In the genomic region with DNA sequence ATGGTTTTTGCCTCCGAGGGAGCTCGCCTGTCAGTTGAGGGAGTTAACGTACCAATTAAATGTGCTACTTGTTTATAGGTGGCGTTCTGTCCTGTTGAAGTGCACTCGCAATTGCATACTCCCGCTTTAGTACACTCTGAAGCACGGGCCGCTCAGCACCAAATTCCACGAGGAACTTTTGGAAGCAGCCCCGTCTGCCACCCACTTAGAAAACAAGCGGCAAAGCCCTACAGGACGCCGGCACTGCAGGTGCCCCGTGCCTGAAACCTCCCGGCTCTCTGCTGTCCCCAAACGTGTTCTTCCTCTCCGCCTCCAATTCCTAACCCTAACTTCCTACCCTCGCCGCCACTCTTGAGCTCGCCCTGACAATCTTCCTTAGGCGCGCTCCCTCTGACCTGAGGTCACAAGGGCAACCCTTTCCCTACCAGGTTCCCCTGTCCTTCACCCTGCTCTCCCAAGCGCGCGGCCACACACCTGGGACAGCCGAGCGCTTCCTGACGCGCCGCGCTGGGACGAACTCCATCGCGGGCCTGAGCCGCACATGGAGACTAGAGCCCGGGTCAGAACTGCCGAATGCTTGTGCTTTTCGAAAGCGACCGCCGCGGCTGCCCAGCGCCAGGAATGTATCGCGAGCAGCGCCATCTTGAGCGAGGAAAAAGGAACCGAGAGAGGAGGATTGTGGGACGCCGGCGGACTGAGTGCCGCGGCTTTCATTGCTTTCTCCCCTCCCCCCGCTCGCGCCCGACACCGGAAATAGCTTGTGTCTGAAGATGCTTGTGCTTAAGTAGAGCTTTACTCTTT, we compare ENCODE assay signal across 8 mouse cellular contexts. TPM values are rescaled to one million over a fixed set of nuclear protein-coding genes. Genes with fewer than 3 reads are reported as not detected.
DNase-seq lines count a peak whose midpoint lies in the region; ATAC-seq and TF ChIP-seq lines count a peak whose summit lies in the region.

A gene (minus strand): TSS at position 674 of the 801 bp plus-strand sequence.

- TF ChIP-seq EP300 in stomach, postnatal 0 days (optimal IDR thresholded peaks at IDR 0.05), result peak; percentile 39

- peaks cover 12% of the 10 kb centered on the region; the same call in 1 of the 2 replicates for H3K27me3 ChIP-seq in forebrain, embryonic 13.5 days
- no peaks in the 10 kb centered on the region; the same call in 1 of the 2 replicates for H3K27me3 ChIP-seq in liver, embryonic 16.5 days (ENCODE audit: control insufficient read depth, insufficient read depth, low read depth, low read length)
- H3K27me3 ChIP-seq in neural tube, embryonic 12.5 days (replicated peaks), result 0 out of 2 replicates have a peak, but pooled peaks cover 4% of the 10 kb centered on the region
- no peaks in the 10 kb centered on the region for H3K27me3 ChIP-seq in stomach, postnatal 0 days (ENCODE audit: control insufficient read depth, insufficient read depth, low read length)

- peak within 1 kb of the TSS; percentile 57 for H3K4me2 ChIP-seq in forebrain, embryonic 13.5 days
- peak within 1 kb of the TSS; percentile 56 for H3K4me2 ChIP-seq in liver, embryonic 16.5 days (ENCODE audit: low read depth, low read length)
- peak within 1 kb of the TSS; percentile 57 for H3K4me2 ChIP-seq in neural tube, embryonic 12.5 days (replicated peaks)
- peak within 1 kb of the TSS; percentile 54 for H3K4me2 ChIP-seq in stomach, postnatal 0 days (replicated peaks; ENCODE audit: low read depth)

- peak; percentile 96 for ATAC-seq in cerebellum, adult (ENCODE audit: insufficient number of reproducible peaks, low FRiP score, low TSS enrichment)
- peak; percentile 97 for ATAC-seq in forebrain, embryonic 13.5 days
- ATAC-seq in liver, embryonic 16.5 days (ENCODE audit: low read depth), result peak; percentile 89
- ATAC-seq in neural tube, embryonic 12.5 days (ENCODE audit: low FRiP score, low read depth), result peak; percentile 95
- ATAC-seq in stomach, postnatal 0 days (ENCODE audit: low FRiP score, low TSS enrichment), result peak; percentile 97

- no peaks in the 10 kb centered on the region for H3K4me1 ChIP-seq in forebrain, embryonic 13.5 days
- H3K4me1 ChIP-seq in liver, embryonic 16.5 days (ENCODE audit: control insufficient read depth, low read depth, low read length), result no peaks in the 10 kb centered on the region; the same call in 1 of the 2 replicates
- no peaks in the 10 kb centered on the region for H3K4me1 ChIP-seq in neural tube, embryonic 12.5 days
- no peaks in the 10 kb centered on the region for H3K4me1 ChIP-seq in stomach, postnatal 0 days (replicated peaks; ENCODE audit: control insufficient read depth, insufficient read depth)

- H3K36me3 ChIP-seq in forebrain, embryonic 13.5 days (ENCODE audit: poor library complexity, severe bottlenecking), result no peaks in the 10 kb centered on the region
- no peaks in the 10 kb centered on the region for H3K36me3 ChIP-seq in liver, embryonic 16.5 days (ENCODE audit: control insufficient read depth, insufficient read depth)
- no peaks in the 10 kb centered on the region for H3K36me3 ChIP-seq in neural tube, embryonic 12.5 days
- H3K36me3 ChIP-seq in stomach, postnatal 0 days (ENCODE audit: control insufficient read depth, insufficient read depth, low read length), result no peaks in the 10 kb centered on the region

- H3K9me3 ChIP-seq in forebrain, embryonic 13.5 days (replicated peaks), result no peaks in the 10 kb centered on the region
- no peaks in the 10 kb centered on the region for H3K9me3 ChIP-seq in liver, embryonic 16.5 days (replicated peaks; ENCODE audit: control insufficient read depth, low read length)
- no peaks in the 10 kb centered on the region for H3K9me3 ChIP-seq in neural tube, embryonic 12.5 days
- no peaks in the 10 kb centered on the region for H3K9me3 ChIP-seq in stomach, postnatal 0 days (ENCODE audit: control insufficient read depth, low read length)

- H3K27ac ChIP-seq in forebrain, embryonic 13.5 days, result peak within 1 kb of the TSS; percentile 87
- H3K27ac ChIP-seq in liver, embryonic 16.5 days (ENCODE audit: low read length), result peak within 1 kb of the TSS; percentile 91
- peak within 1 kb of the TSS; percentile 68; the same call in 1 of the 2 replicates for H3K27ac ChIP-seq in neural tube, embryonic 12.5 days
- peak within 1 kb of the TSS; percentile 93 for H3K27ac ChIP-seq in stomach, postnatal 0 days (replicated peaks)

- peak; percentile 48 for TF ChIP-seq CTCF in stomach, postnatal 0 days (IDR thresholded peaks at IDR 0.05; ENCODE audit: low read depth)

- peak within 1 kb of the TSS; percentile 80 for H3K9ac ChIP-seq in forebrain, embryonic 13.5 days
- H3K9ac ChIP-seq in liver, embryonic 16.5 days (ENCODE audit: low read depth, low read length), result peak within 1 kb of the TSS; percentile 86
- H3K9ac ChIP-seq in neural tube, embryonic 12.5 days, result peak within 1 kb of the TSS; percentile 66
- peak within 1 kb of the TSS; percentile 72 for H3K9ac ChIP-seq in stomach, postnatal 0 days (ENCODE audit: low read length)

- intact Hi-C loops in heart, postnatal 10 days (cut with DNase I), result loop anchor here (5.0 to 10.0 kb wide), 2 partner anchors 69 to 219 kb away; a partner anchor contains a TSS

- WGBS in forebrain, embryonic 13.5 days, result 22% methylated on average over 58 of the region's 58 CpGs
- WGBS in large intestine, adult 2 months, result 16% methylated on average over 58 of the region's 58 CpGs
- 16% methylated on average over 58 of the region's 58 CpGs for WGBS in liver, embryonic 16.5 days (ENCODE audit: insufficient replicate concordance)
- WGBS in neural tube, embryonic 12.5 days, result 14% methylated on average over 58 of the region's 58 CpGs
- 12% methylated on average over 56 of the region's 58 CpGs for WGBS in stomach, postnatal 0 days

- peak; percentile 85 for DNase-seq in ES-CJ7 (ENCODE audit: low read depth, low spot score)
- DNase-seq in heart, postnatal 10 days, result peak; percentile 85 to 90
- DNase-seq in large intestine, adult 2 months (ENCODE audit: low read depth, low spot score), result peak; percentile 38
- DNase-seq in stomach, postnatal 0 days (ENCODE audit: low spot score), result peak; percentile 84

- H3K4me3 ChIP-seq in forebrain, embryonic 13.5 days, result peak within 1 kb of the TSS; percentile 59
- peak within 1 kb of the TSS; percentile 81 for H3K4me3 ChIP-seq in liver, embryonic 16.5 days (ENCODE audit: low read depth, low read length)
- H3K4me3 ChIP-seq in neural tube, embryonic 12.5 days, result peak within 1 kb of the TSS; percentile 57
- H3K4me3 ChIP-seq in stomach, postnatal 0 days (ENCODE audit: low read depth, low read length), result peak within 1 kb of the TSS; percentile 60

RNA-seq across cellular contexts. Expression of the gene that starts here (rescaled TPM):
- 10.3 and 11.7 TPM in 2 replicates for polyA plus RNA-seq in forebrain, embryonic 13.5 days (2015; fragmentation: Nextera tagmentation; extraction: Ambion mirVana)
- 10 to 100 TPM; 29.7 to 32.2 TPM for total RNA-seq in heart, postnatal 10 days (2021)
- 2.6 and 6.1 TPM in 2 replicates for polyA plus RNA-seq in large intestine, adult 2 months (2012; rRNA removed)
- polyA plus RNA-seq in liver, embryonic 16.5 days (2015; fragmentation: Nextera tagmentation; extraction: Ambion mirVana), result 6.8 and 8.5 TPM in 2 replicates
- 10.4 TPM in 2 replicates for polyA plus RNA-seq in neural tube, embryonic 12.5 days (2016; fragmentation: Nextera tagmentation; extraction: Ambion mirVana)
- 3.1 and 3.2 TPM in 2 replicates for polyA plus RNA-seq in stomach, postnatal 0 days (2015; fragmentation: Nextera tagmentation; extraction: Ambion mirVana)

Comparison
In these comparisons a context has a peak if more than half of its experiments do, and no peak if none do; other contexts are left out.
1. Peak in every context shown above with its lines: DNase-seq, ATAC-seq, H3K4me3 ChIP-seq and H3K27ac ChIP-seq.